Mouse (Mus musculus) testis, postnatal 10 days (tissue): Measurements from ENCODE around the gene Wdr75.

Experiments used
- DNase-seq: peaks from one replicate; pipeline ENCODE4 v3.0.0; 2021; ENCODE audit warnings: low spot score

The Wdr75 gene

DNA sequence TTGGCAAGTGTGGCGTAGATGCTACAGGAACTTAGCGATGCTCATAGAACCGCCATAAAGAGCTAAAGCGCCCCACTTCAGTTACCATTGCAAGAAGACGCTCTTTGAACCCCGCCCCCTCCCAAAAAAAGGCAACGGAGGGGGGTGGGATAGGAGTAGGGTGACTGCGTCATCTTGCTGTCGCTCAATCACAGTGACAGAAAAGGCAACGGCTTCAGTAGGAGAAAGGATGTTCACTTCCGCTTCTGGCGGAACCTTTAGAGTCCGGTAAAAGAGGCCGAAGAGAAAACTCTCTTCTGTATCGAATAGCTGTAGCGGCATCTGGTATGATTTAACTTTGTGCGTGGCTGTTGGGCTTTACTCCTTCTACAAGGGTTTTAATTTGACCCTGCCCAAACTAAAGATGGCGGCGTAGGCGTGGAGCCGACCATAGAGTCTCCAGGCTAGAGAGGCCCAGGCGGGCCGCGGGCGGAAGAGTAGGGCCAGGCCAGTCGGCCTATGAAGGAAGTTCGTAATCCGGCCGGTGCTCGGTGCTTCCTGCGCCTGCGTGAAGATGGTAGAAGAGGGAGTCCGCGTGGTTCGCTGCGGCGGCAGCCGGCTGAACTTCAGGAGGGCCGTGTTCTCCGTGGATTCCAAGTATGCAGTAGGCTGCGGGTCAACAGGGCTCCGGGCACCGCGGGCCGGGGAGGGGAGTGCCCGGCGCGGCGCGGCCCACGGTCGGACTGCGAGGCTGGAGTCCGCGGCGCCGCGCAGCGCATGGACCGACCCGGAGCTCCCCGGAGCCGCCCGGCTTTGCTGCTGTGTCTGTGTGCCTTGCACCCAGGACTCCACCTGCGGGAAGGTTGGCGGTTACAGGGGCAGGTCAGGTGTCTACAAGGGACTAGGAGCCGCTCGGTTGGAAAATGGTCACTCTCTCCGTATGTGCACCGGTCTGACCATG is at the start of gene Wdr75:
Wdr75 (plus strand) TSS at position 198 of the 940 bp plus-strand sequence.
- DNase-seq = peak; percentile 95

DNA sequence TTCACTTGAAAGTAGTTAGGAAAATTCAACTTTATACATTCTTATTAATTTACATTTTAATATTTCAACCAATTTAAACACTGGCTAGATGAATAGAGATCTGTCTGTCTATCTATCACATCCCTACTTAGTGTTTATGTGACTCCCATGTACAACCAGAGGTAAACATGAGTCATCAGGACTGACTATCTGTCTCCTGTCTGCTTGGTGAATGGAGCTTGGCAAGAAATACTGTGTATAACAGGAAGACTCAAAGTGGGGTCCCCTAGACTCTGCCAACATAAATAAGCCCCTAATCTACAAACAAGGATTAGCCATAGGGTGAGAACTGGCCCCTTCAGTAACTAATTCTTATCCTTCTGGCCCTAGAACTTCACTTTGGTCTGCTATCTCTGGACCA is 39.1 kb upstream of the Wdr75 start:
- DNase-seq = no peak

DNA sequence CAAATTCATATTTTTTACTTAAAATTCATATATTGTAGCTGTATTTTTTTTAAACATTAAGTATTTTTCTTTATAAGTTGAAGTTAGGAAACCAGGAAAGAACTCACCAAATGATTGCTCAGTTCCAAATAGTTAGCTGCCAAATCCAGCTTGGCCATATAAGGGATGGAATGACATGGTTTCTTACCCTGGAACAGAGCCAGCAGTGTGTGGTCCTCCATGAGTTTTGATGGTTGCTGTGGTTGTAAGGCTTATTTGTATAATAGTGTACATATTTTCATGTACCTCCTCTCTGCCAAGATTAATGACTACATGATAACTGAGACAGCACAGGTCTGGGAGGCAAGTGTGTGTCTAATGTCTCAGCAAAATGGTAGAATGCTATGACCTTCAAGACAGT is 38.3 kb upstream of the Wdr75 start:
- no peak for DNase-seq

DNA sequence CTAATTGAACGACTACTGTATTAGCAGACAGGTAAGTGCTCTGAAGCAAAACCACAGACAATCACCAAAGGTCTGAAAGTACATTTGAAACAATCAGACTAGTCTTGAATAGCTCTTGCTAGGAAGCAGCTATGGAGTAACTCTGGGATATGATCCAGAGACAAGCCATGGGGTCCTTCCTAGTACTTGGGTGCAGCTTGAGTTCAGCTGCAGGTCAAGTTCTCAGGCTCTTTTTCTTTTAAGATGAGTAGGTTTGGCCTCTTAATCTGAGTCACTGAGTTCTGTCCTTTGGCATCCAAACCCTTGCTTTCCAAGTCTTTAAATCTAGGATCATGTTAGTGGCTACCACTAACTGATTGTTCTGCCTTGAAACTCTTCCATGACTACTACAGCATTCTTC is 37.0 kb upstream of the Wdr75 start:
- DNase-seq = no peak

DNA sequence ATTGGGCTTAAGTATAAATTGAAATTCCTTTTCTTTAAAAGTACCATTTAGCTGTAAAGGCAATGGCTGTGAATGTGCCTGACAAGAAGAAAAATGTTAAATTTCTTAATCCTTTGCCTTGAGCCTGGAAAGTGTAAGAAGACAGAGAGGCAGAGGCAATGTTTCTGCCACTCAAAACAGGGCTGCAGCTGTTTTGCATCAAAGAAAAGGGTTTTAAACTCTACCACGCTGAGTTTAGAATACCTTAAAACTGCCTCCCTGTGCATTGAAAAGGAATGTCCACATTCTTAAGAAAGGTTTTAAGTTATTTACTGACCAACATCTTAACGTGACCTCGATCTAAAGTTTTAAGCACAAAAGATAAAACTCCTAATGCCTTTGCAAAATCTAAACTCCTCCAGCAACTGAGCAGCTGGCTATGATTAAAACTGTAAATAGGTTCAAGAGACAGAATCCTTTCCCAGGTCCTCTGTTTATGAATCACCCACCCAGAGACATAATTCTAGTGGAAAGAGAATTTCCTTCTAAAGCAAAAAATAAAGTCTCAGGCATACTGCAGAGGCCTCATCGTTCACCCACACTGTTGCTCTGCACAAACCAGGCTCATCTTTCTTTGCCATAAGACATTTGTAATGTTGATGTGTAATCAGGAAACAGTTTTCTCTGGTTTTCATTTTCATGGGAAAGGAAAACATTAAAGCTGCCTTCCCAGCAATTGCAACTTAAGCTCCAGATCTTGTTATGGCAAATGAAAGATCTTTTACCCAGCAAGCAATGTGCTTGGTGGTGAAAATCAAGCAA is 34.1 kb upstream of the Wdr75 start:
- DNase-seq = no peak

DNA sequence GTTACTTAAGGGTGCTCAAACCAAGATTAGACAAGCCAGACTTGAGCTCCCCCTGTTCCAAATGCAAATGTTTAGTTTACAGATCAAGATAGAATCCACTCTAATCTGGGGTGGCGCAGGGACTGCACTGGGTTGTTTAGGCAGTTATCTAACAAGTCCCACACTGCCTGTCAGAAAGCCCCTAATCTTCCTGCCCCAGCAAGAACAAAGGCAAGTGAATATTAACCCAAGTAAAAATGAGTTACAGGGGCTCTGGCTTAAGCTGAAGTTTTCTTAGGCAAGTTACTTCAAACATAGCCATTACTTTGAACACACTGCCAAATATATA is 33.5 kb upstream of the Wdr75 start:
- no peak for DNase-seq

DNA sequence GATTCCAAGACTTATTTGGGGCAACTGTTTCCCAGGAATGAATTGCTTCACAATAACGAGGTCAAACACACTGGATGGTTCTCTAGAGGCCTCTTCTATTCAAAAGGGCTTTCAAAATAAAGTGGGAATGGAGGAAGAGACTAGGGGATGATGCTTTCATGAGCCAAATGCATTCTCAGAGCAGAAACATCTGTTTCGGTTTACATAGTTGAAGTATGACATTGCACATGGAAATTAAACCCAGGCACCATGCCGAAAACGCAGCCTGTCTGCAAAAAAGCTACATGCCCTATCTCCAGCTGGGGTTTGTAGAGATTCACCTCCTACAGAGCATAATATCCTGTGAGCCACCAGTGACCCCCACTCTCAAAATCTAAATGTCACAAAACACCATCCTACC is 29.3 kb upstream of the Wdr75 start:
- no peak for DNase-seq

DNA sequence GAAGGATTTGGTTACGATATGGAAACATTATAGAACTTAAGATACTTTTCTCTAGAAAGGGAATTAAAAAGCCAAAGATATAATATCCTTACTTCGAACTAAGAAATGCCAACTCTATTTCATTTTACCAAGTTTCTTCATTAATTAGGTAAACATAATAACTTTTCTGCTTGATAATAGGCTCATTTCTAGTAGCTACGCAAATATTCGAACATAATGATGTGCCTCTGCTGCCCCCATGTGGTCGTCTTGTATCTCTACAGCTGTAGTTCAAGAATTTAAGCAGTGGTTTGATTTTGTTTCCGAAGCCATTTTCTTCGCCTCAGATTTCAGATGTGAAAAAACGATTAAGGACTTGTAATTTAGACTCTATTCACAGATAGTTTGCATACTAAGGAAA is 28.8 kb upstream of the Wdr75 start:
- DNase-seq = peak; percentile 90

DNA sequence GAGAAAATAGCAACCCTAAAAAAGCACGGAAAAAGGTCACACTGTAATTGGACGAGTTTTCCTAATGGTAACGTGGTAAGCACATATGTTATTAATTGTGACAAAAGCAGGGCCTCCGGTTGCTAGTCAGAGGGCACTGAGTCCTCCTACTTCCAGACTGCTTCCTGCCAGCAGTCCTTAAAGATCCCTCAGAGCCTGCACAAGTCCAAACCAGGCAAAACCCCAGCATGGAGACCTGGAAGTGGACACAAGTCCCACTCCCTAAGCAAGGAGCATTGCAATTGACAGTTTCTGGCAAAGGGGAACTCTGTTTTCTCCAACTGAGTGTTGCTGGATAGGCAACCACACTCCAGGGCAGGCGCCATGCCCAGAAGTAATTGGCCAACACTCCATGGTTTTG is 27.4 kb upstream of the Wdr75 start:
- DNase-seq = no peak

DNA sequence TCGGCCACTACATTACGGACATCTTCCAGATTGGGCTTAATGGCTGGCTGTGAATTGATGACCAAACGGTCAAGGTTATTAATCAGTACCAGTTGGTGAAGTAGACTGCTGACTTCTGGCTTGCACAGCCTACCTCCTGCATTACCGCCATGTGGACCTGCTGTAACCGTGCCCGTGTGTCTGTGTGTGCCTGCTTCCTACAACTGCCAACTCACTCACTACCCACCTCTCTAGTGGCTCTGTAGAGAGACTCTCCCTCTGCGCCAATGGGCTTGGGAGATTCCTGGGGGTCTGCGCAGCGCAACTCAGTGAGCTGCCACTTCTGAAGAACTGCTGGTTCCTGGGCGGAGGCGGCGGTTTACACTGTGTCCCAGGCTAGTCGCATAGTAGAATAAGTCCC is 25.6 kb upstream of the Wdr75 start:
- no peak for DNase-seq

DNA sequence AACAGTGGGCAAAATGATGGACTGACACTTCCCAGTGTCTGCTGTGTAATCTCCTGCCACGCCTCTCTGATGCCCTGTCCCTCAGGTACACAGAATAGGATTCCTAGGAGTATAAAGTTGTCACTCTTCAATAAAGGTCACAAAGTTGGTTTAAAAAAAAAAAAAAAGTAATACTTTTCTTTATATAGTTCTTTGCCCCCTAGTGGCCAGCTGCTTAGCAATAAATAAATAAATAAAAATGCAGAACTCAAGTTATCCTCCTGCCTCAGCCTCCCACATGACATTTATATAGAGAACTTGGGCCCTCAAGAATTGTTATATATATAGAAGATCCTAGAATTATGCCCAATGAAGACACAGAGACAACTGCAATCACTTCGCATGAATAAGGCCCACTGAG is 24.9 kb upstream of the Wdr75 start:
- no peak for DNase-seq

DNA sequence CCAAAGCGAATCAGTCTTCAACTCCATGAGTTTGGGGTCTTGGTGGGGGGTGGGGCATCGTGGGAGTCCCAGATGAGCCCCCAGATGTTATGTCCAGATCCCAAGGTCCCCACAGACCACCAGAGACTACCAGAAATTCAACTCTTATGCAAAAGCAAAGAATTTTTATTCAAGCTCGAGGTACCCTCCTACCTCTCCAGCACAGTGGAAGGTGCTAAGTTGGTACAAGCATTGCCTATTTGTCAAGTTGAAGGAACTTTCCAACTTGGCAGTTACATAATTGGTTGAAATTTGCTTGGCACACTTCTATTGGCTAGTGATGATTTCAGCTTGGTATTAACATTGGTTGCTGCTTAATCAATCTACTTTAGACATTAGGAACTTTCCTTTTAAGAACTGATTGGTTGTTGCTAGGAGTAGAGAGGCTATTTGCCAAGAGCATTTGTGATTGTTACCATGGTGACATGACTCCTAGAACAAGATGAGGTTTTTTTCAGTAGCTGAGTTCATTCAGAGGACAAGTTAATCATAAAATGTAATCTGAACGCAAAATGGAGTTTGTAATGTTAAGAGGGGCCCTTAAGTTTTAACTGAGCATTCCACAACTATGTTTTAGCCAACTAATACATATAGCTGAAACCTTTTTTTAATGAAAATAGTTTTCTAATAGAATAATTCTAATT is 14.2 kb upstream of the Wdr75 start:
- no peak for DNase-seq

DNA sequence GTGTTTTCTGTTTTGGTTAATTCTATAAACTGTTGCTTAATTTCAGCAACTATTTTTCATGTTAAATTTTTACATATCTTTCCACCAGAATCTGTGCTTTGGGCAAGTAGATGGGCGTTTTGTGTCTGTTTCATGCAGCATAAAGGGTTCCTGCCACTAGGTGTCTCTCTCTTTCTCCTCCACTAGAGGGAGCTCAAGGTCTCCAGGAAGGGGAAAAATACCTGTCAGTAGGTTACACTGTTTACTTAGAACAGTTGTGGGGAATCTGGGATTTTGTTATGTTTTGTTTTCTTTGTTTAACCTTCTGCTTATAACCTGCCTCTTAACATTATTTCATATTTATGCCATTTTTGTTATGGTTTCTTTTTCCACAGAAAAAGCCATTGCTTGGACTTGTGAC is 21.9 kb downstream of the Wdr75 start:
- no peak for DNase-seq

DNA sequence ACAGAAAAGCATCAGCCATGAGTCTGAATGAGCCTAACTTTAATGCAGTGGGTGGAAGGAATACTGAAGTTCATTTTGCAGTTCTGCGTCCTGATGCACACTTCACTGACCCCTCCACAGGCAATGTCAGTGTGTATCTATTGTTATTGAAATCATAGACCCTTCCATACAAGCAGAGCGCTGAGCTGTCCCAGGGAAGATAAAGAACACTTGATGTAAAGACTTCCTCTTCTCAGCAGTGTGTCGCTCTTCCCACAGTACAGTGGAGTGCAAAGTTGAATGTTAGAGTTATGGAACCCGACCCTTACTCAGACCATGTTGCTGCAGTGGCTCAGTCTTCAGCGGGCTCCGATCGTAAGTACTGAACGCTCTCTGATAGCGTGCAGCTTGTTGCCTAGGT is 23.6 kb downstream of the Wdr75 start:
- no peak for DNase-seq

DNA sequence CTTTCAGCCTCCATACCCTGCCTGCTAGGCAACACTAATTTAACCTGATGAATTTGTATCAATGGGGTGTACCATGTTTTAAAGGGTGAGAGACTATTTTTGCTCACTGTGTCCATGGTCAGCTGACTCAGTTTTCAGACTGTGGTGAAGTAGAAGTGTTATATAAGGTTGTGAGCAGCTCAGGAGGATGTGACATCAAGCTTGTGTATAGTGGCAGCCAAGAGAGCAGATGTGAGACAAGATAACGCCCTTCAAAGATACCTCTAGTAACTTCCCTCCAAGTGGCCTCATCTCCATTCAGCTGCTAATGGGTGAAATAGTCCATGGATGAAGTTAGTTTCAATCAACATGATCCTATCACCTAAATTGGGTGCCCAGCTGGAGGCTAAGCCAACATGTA is 29.5 kb downstream of the Wdr75 start:
- no peak for DNase-seq

DNA sequence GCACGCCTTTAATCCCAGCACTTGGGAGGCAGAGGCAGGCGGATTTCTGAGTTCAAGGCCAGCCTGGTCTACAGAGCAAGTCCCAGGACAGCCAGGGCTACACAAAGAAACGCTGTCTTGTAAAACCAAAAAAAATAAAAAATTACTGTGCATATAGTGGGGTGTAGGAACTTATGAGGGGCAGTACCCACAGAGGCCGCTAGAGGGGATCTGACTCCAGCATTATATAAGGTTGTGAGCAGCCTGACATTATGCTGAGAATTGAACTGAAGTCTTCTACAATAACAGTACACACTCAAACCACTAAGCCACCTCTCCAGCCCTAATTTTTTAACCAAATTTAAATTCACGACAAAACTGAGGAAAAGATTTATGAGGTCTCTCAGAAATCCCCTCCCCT is 30.2 kb downstream of the Wdr75 start:
- peak; percentile 81 for DNase-seq

DNA sequence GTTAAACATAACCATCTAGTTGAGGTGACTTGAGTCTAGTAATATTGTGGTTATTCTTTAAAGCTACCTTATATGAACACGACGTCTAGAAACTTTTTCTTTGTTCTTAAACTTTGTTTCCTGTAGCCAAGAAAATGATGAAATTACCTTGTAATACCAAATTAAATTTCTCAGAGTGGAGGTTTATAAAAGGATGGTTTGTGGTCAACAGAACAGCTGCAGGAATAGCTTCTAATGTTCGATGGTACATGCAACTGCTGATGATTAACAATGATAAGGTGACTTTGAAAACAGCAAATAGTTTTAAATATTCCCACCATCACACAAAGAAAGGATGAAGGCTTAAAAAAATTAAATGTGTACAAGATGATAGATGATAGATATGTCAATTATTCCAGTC is 30.7 kb downstream of the Wdr75 start:
- DNase-seq = no peak

DNA sequence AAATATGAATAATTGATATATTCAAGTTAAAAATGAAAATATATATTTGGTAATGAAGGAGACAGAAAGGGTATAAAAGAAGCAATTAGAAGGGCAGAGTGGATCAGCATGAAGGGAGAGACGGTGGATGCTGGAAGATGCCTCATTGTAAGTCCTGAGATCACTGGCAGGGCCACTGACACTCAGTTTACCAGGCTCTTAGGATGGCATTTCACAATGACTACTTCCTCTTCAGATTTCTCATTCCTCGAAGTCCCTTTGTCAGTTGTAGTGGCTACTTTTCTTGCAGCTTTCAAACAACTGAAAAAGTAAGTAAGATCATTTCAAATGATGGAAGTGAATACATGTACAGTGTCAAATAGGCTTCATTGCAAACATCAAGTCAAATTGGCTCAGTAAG is 31.2 kb downstream of the Wdr75 start:
- no peak for DNase-seq

DNA sequence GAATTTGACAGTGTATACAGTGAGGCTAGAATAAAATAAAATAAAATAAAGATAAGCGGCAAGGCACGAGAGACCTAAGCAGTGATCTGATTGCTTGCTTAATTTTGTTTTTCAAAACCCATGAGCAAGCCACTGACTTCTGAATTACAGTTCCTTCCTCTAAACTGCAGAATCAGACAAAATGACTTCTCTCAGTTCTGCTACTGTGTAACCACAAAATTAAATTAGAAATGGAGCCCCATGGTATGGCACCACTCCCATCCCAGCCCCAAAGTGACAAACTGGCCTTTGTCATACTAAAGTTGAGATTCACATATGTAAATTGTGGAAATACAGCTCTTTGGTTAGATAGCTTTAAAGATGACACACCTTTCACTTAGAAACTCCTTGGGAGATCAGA is 31.8 kb downstream of the Wdr75 start:
- no peak for DNase-seq

DNA sequence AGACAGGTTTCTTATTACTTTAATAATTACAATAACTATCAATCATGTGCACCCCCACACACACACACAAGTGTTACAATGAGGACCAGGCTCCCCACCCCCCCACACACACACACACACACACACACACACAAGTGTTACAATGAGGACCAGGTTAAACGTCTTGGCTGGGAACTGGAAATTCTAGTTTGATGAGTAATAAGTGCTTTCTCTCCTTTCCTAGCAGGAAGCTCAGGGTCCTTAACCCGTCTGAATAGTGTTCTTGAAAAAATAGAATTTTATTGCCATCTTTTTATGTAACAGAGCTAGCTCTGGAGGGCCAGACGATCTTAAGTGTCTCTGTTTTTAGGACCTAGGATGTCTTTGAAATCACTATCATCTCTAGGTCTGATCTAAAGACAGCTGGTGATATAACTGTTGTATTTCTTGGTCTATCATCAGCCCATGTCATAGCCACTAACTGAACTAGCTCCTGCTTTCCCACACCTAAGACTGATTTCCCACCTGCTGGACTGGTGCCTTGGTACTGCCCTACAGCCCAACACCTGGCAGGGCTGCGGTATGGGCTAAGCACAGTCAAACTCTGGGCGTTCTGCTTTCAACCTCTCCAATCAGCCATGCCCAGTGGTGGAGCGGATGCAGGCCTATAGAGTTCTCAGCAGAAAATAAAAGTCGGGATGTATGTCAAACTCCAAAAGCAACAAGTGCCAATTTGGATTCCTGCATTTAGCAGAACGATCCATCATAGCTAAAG is 35.7 kb downstream of the Wdr75 start:
- no peak for DNase-seq

DNA sequence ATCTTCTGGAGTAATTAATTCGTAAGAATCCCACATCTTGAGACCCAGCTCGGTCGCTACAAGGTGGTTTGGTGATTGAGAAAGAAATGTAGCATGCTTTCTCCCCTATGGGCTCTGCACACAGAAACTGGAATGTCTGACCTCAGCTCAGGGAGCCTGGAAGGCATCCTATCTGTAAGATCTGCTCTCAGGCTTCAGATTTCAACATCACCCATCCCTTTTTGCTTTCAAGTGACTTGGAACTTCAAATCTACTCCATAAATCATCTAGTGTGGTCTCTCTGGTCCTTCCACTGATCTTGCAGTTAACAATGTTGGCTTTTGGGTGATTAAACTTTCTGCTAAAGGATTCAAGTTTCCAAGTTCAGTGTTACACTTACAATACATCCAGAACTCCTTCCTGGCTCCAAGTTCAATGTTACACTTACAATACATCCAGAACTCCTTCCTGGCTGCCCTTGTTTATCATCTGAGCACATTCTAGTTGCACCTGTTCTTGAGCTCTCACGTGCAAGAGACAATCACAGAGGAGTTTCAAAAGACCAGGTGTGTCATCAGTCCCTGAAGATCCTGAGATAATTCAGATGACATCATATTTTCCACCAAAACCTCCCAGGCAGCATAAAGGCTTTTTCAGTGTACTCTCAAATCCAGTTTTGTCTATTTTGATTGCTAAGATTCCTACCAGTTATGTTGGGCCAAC is 40.5 kb downstream of the Wdr75 start:
- DNase-seq = no peak

DNA sequence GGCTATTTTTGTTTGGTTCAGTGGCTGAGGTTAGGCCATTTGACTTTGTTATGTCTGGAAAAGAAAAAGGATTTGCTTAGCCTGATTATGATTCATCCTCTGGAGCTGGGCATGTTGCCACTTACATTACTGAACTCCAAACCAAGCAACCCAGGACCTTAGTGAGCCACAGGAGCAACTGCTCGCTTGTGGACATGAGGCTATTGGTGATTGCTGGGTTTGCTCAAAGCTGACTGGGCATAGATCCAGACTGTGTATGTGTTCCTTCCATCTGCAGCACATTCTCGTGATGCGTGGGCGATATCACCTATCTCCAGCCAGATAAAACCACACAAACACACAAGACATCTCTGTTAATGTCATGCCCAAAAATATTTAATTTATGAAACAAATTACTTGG is 42.8 kb downstream of the Wdr75 start:
- peak; percentile 40 for DNase-seq
